Mouse (Mus musculus): ENCODE measurements around the gene Mrgpre. TPM values are rescaled to one million over a fixed set of nuclear protein-coding genes. Genes with fewer than 3 reads are reported as not detected.

The Mrgpre gene
- polyA plus RNA-seq, 1 experiment from 2014 or later = 2.1 TPM

- H3K9me3 ChIP-seq (ENCODE audit: control insufficient read depth, low read length) = no peaks in the 10 kb centered on the region
- ATAC-seq (replicated peaks; ENCODE audit: low FRiP score) = no peak
- H3K4me3 ChIP-seq (ENCODE audit: low read depth, low read length) = no peak overlapping the region
- H3K27ac ChIP-seq (ENCODE audit: low read depth, low read length) = no peak overlapping the region
- no peak for DNase-seq (ENCODE audit: low spot score)
- 82% methylated on average over 19 of the region's 19 CpGs for WGBS
- H3K9ac ChIP-seq (ENCODE audit: low read length) = no peak overlapping the region
- H3K27me3 ChIP-seq (ENCODE audit: control insufficient read depth, insufficient read depth, low read length) = peaks cover 3% of the 10 kb centered on the region; the same call in 1 of the 2 replicates
- no peaks in the 10 kb centered on the region for H3K4me1 ChIP-seq (replicated peaks; ENCODE audit: control insufficient read depth, insufficient read depth, low read length)
- H3K36me3 ChIP-seq (ENCODE audit: control insufficient read depth, insufficient read depth, low read length) = no peaks in the 10 kb centered on the region
- H3K4me2 ChIP-seq (ENCODE audit: low read depth, low read length, severe bottlenecking) = no peak overlapping the region
Observed at GRCm38 (mm10) chr7:143764876-143765530, 19.3 kb downstream of the Mrgpre start.

DNA sequence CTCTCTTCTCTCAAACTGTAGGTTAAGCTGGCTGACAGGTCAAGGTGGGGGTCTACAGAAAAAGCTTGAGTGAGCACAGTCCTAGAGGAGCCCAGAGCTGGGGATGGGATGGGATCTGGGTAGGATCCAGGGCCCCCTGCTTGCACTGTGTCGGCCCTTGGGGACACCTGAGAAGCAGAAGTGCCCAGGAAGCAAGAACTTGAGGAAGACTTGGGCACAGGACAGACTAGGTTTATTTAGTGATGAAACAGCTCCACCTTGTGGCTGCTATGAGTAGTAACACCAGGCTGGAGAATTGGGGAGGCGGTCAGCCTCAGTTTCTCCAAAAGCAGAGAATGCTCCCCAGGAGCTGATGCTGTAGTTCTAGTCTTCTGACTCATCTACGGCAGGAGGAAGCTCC lies 20.5 kb downstream of the Mrgpre start:
- 22% methylated on average over 3 of the region's 3 CpGs for WGBS

GRCm38 (mm10) chr7:143758956-143759355 lies 25.3 kb downstream of the Mrgpre start:
- H3K27ac ChIP-seq (ENCODE audit: low read depth, low read length) = no peak overlapping the region
- peaks cover 13% of the 10 kb centered on the region for H3K27me3 ChIP-seq (ENCODE audit: control insufficient read depth, insufficient read depth, low read length)
- no peaks in the 10 kb centered on the region for H3K9me3 ChIP-seq (ENCODE audit: control insufficient read depth, low read length)
- no peak overlapping the region for H3K9ac ChIP-seq (ENCODE audit: low read length)
- H3K36me3 ChIP-seq (ENCODE audit: control insufficient read depth, insufficient read depth, low read length) = no peaks in the 10 kb centered on the region
- DNase-seq (ENCODE audit: low spot score) = no peak
- no peak for ATAC-seq (replicated peaks; ENCODE audit: low FRiP score)
- H3K4me2 ChIP-seq (ENCODE audit: low read depth, low read length, severe bottlenecking) = no peak overlapping the region
- WGBS = 74% methylated on average over 3 of the region's 3 CpGs
- H3K4me3 ChIP-seq (ENCODE audit: low read depth, low read length) = no peak overlapping the region
- no peaks in the 10 kb centered on the region; the same call in 1 of the 2 replicates for H3K4me1 ChIP-seq (replicated peaks; ENCODE audit: control insufficient read depth, insufficient read depth, low read length)

More for the DNA sequence above, 20.5 kb downstream of the Mrgpre start:
- no peaks in the 10 kb centered on the region for H3K9me3 ChIP-seq (ENCODE audit: control insufficient read depth, low read length)
- H3K27ac ChIP-seq (ENCODE audit: low read depth, low read length) = no peak overlapping the region
- no peak overlapping the region for H3K4me2 ChIP-seq (ENCODE audit: low read depth, low read length, severe bottlenecking)
- no peak for ATAC-seq (replicated peaks; ENCODE audit: low FRiP score)
- no peak overlapping the region for H3K9ac ChIP-seq (ENCODE audit: low read length)
- H3K27me3 ChIP-seq (ENCODE audit: control insufficient read depth, insufficient read depth, low read length) = peaks cover 3% of the 10 kb centered on the region; the same call in 1 of the 2 replicates
- H3K4me3 ChIP-seq (ENCODE audit: low read depth, low read length) = no peak overlapping the region
- H3K4me1 ChIP-seq (replicated peaks; ENCODE audit: control insufficient read depth, insufficient read depth, low read length) = no peaks in the 10 kb centered on the region
- no peaks in the 10 kb centered on the region for H3K36me3 ChIP-seq (ENCODE audit: control insufficient read depth, insufficient read depth, low read length)
- no peak for DNase-seq (ENCODE audit: low spot score)

- DNase-seq (ENCODE audit: low spot score) = no peak
- H3K27ac ChIP-seq (ENCODE audit: low read depth, low read length) = no peak overlapping the region
- no peak overlapping the region for H3K4me2 ChIP-seq (ENCODE audit: low read depth, low read length, severe bottlenecking)
- 71% methylated on average over 3 of the region's 3 CpGs for WGBS
- H3K9me3 ChIP-seq (ENCODE audit: control insufficient read depth, low read length) = no peaks in the 10 kb centered on the region
- peaks cover 13% of the 10 kb centered on the region for H3K27me3 ChIP-seq (ENCODE audit: control insufficient read depth, insufficient read depth, low read length)
- H3K9ac ChIP-seq (ENCODE audit: low read length) = no peak overlapping the region
- H3K4me1 ChIP-seq (replicated peaks; ENCODE audit: control insufficient read depth, insufficient read depth, low read length) = no peaks in the 10 kb centered on the region; the same call in 1 of the 2 replicates
- H3K4me3 ChIP-seq (ENCODE audit: low read depth, low read length) = no peak overlapping the region
- H3K36me3 ChIP-seq (ENCODE audit: control insufficient read depth, insufficient read depth, low read length) = no peaks in the 10 kb centered on the region
- ATAC-seq (replicated peaks; ENCODE audit: low FRiP score) = no peak
Observed at GRCm38 (mm10) chr7:143757696-143758095, 26.6 kb downstream of the Mrgpre start.

- WGBS = 6% methylated on average over 15 of the region's 15 CpGs
- H3K4me1 ChIP-seq (replicated peaks; ENCODE audit: control insufficient read depth, insufficient read depth, low read length) = no peaks in the 10 kb centered on the region; the same call in 1 of the 2 replicates
- peaks cover 13% of the 10 kb centered on the region for H3K27me3 ChIP-seq (ENCODE audit: control insufficient read depth, insufficient read depth, low read length)
- H3K4me2 ChIP-seq (ENCODE audit: low read depth, low read length, severe bottlenecking) = peak overlapping the region; percentile 62
- no peak overlapping the region for H3K27ac ChIP-seq (ENCODE audit: low read depth, low read length)
- peak; percentile 85 for DNase-seq (ENCODE audit: low spot score)
- H3K4me3 ChIP-seq (ENCODE audit: low read depth, low read length) = peak overlapping the region; percentile 21
- no peaks in the 10 kb centered on the region for H3K9me3 ChIP-seq (ENCODE audit: control insufficient read depth, low read length)
- peak; percentile 92 for ATAC-seq (replicated peaks; ENCODE audit: low FRiP score)
- peak overlapping the region; percentile 20; the same call in 1 of the 2 replicates for H3K9ac ChIP-seq (ENCODE audit: low read length)
- H3K36me3 ChIP-seq (ENCODE audit: control insufficient read depth, insufficient read depth, low read length) = no peaks in the 10 kb centered on the region
Observed at GRCm38 (mm10) chr7:143757027-143757390, 27.3 kb downstream of the Mrgpre start.

GRCm38 (mm10) chr7:143756125-143757026 lies 27.9 kb downstream of the Mrgpre start, which contains the start of gene Osbpl5:
TSS of gene Osbpl5 (minus strand) at chr7:143756985.
- H3K36me3 ChIP-seq (ENCODE audit: control insufficient read depth, insufficient read depth, low read length) = no peaks in the 10 kb centered on the region
- no peaks in the 10 kb centered on the region for H3K9me3 ChIP-seq (ENCODE audit: control insufficient read depth, low read length)
- peak within 1 kb of the TSS; percentile 21 for H3K4me3 ChIP-seq (ENCODE audit: low read depth, low read length)
- peaks cover 13% of the 10 kb centered on the region for H3K27me3 ChIP-seq (ENCODE audit: control insufficient read depth, insufficient read depth, low read length)
- peak within 1 kb of the TSS; percentile 20; the same call in 1 of the 2 replicates for H3K9ac ChIP-seq (ENCODE audit: low read length)
- ATAC-seq (replicated peaks; ENCODE audit: low FRiP score) = no peak
- H3K4me2 ChIP-seq (ENCODE audit: low read depth, low read length, severe bottlenecking) = peak within 1 kb of the TSS; percentile 62
- no peak within 1 kb of the TSS for H3K27ac ChIP-seq (ENCODE audit: low read depth, low read length)
- WGBS = 33% methylated on average over 22 of the region's 22 CpGs
- DNase-seq (ENCODE audit: low spot score) = no peak
- no peaks in the 10 kb centered on the region; the same call in 1 of the 2 replicates for H3K4me1 ChIP-seq (replicated peaks; ENCODE audit: control insufficient read depth, insufficient read depth, low read length)

GRCm38 (mm10) chr7:143755357-143756124 lies 28.8 kb downstream of the Mrgpre start:
- WGBS = 74% methylated on average over 9 of the region's 9 CpGs
- Histone ChIP-seq H3K27ac (ENCODE audit: low read depth, low read length) (no peak overlapping the region), H3K4me1 (replicated peaks; ENCODE audit: control insufficient read depth, insufficient read depth, low read length) (no peaks in the 10 kb centered on the region; the same call in 1 of the 2 replicates), H3K9ac (ENCODE audit: low read length) (no peak overlapping the region), H3K4me3 (ENCODE audit: low read depth, low read length) (no peak overlapping the region), H3K36me3 (ENCODE audit: control insufficient read depth, insufficient read depth, low read length) (no peaks in the 10 kb centered on the region), H3K9me3 (ENCODE audit: control insufficient read depth, low read length) (no peaks in the 10 kb centered on the region), H3K4me2 (ENCODE audit: low read depth, low read length, severe bottlenecking) (no peak overlapping the region), H3K27me3 (ENCODE audit: control insufficient read depth, insufficient read depth, low read length) (peaks cover 13% of the 10 kb centered on the region)
- ATAC-seq (replicated peaks; ENCODE audit: low FRiP score) (no peak), DNase-seq (ENCODE audit: low spot score) (no peak)

Measured in forebrain, embryonic 11.5 days (tissue).